Mouse (Mus musculus) midbrain, embryonic 14.5 days (tissue): ENCODE measurements at regions not wholly inside any gene's neighbourhood (a gene's known extent, or its start where the extent isn't known, plus 50 kb on each side); places are given as distances from the start of the nearest gene placed in this dataset.
A peak's percentile ranks its signal among the peaks of the same experiment; 100 is the strongest.

ENCODE experiments used
- ATAC-seq: fragments of 200-750 bp; cut with Nextera tagmentation; 2 replicates; pipeline ENCODE4 v1.8.0; 2017; ENCODE audit warnings: moderate number of reproducible peaks, moderate library complexity; ENCODE audit not compliant: low FRiP score, low TSS enrichment
- DNase-seq: peaks from one replicate; pipeline ENCODE4 v3.0.0-alpha.2; 2015
- H3K27ac ChIP-seq: fragments of 300-500 bp; sonication (generic); replicated peaks from 2 replicates; pipeline ENCODE4 v1.5.1; 2014; ENCODE audit warnings: mild to moderate bottlenecking, low read depth, low read length, moderate library complexity
- H3K27me3 ChIP-seq: fragments of 300-500 bp; sonication (generic); 2 replicates; pipeline ENCODE4 v1.6.1; 2014; ENCODE audit warnings: low read length, control low read depth, mixed read lengths; ENCODE audit not compliant: control insufficient read depth, insufficient read depth
- H3K36me3 ChIP-seq: fragments of 300-500 bp; sonication (generic); 2 replicates; pipeline ENCODE4 v1.6.1; 2014; ENCODE audit warnings: low read length, control low read depth; ENCODE audit not compliant: control insufficient read depth, insufficient read depth
- H3K4me1 ChIP-seq: fragments of 300-500 bp; sonication (generic); 2 replicates; pipeline ENCODE4 v1.6.1; 2014; ENCODE audit warnings: mild to moderate bottlenecking, antibody characterized with exemption, low read length, control low read depth; ENCODE audit not compliant: control insufficient read depth, insufficient read depth
- H3K4me2 ChIP-seq: fragments of 300-500 bp; sonication (generic); 2 replicates; pipeline ENCODE4 v1.6.1; 2014; ENCODE audit warnings: mild to moderate bottlenecking, low read length, moderate library complexity
- H3K4me3 ChIP-seq: fragments of 300-500 bp; sonication (generic); replicated peaks from 2 replicates; pipeline ENCODE4 v1.5.1; 2014; ENCODE audit warnings: low read depth, low read length
- H3K9ac ChIP-seq: fragments of 300-500 bp; sonication (generic); replicated peaks from 2 replicates; pipeline ENCODE4 v1.6.1; 2014; ENCODE audit warnings: mild to moderate bottlenecking, low read length, moderate library complexity
- H3K9me3 ChIP-seq: fragments of 300-500 bp; sonication (generic); 2 replicates; pipeline ENCODE4 v1.6.1; 2016; ENCODE audit warnings: low read length, control low read depth, mixed read lengths; ENCODE audit not compliant: control insufficient read depth

DNA sequence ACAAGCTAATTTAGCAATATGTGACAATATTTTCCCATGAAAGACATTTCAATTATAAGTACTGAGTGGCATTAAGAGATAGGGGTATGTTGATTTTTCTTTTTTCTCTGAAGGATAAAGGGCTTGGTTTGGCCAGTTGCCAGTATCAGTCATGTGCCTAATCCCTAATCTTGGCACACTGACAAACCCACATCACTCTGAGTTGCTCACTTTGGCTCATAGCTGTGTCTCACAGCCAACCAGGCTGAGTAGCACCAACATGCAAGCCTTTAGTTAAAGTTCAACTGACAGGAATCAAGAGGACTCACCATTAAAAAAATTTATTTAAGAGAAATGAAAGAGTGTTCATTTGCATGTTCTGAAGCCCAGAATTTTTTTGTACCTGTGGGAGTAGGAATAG lies 1861.1 kb upstream of the Cntnap5a start:
- H3K4me3 ChIP-seq: no peak overlapping the region
- H3K9ac ChIP-seq: no peak overlapping the region
- H3K4me1 ChIP-seq: no peaks in the 10 kb centered on the region
- H3K9me3 ChIP-seq: no peaks in the 10 kb centered on the region
- no peaks in the 10 kb centered on the region for H3K27me3 ChIP-seq
- ATAC-seq (peak; percentile 83), DNase-seq (peak; percentile 83)
- H3K27ac ChIP-seq: no peak overlapping the region
- no peaks in the 10 kb centered on the region for H3K36me3 ChIP-seq
- H3K4me2 ChIP-seq: no peak overlapping the region

DNA sequence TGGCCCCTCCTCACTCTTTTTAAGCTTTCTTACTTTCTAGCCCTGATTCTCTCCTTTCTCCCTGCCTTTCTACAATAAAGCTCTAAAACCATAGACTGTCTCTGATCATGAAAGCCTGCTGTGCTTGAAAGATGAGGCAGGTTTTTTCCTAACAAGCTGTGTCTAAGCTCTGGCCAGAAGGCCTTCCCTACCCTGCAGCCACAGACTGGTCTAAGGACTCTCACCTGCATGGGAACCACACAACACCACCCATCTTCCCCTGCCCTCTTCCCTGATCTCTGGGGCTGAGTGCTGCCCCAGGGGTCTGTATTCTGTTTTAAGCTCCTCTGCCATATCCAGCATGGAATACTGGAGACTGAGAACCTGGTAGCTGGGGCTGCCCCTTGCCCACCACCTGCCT lies 1832.1 kb upstream of the Cntnap5a start:
- no peak overlapping the region for H3K9ac ChIP-seq
- no peak overlapping the region for H3K4me3 ChIP-seq
- H3K4me1 ChIP-seq: no peaks in the 10 kb centered on the region
- no peaks in the 10 kb centered on the region for H3K27me3 ChIP-seq
- H3K4me2 ChIP-seq: no peak overlapping the region
- DNase-seq (no peak), ATAC-seq (no peak)
- no peaks in the 10 kb centered on the region for H3K36me3 ChIP-seq
- no peaks in the 10 kb centered on the region for H3K9me3 ChIP-seq
- H3K27ac ChIP-seq: no peak overlapping the region
